ENCODE assay signal across 15 mouse cellular contexts in genomic region chr15:79414513-79414912, GRCm38 (mm10). TPM values are rescaled to one million over a fixed set of nuclear protein-coding genes. Genes with fewer than 3 reads are reported as not detected.
DNase-seq lines count a peak whose midpoint lies in the region; ATAC-seq and TF ChIP-seq lines count a peak whose summit lies in the region.
"Had no signal": no experiment of that assay in that cellular context is flagged by ENCODE, and none has a peak within 500 bp of the region (broad histone marks: within the 10 kb centered on the region; RNA-seq: fewer than 3 reads in every experiment).

No protein-coding gene starts in this region.

- peak; percentile 28 for DNase-seq in liver, adult 2 months (ENCODE audit: extremely low read depth, low read depth, low spot score)
- DNase-seq in liver, result no peak
- DNase-seq in CD4-positive helper T cell, adult 2 months (ENCODE audit: low read depth, low spot score), result peak; percentile 39
- DNase-seq in monocyte, adult 2 months (ENCODE audit: low read depth in 1 of 2, low spot score in 2 of 2), result peak; percentile 66 to 76
- DNase-seq in left cerebral cortex, postnatal 4 days, result no peak
- DNase-seq in left cerebral cortex, postnatal 14 days (ENCODE audit: low spot score in 2 of 2), result no peak
- DNase-seq in forebrain, embryonic 10.5 days (ENCODE audit: extremely low spot score, low spot score), result no peak
- DNase-seq: adrenal gland, postnatal 25 days; heart, postnatal 36 days had no signal

- peak; percentile 91 for ATAC-seq in granulocyte monocyte progenitor cell, adult 5-6 weeks (replicated peaks; ENCODE audit: poor library complexity, severe bottlenecking)
- ATAC-seq: midbrain, embryonic 15.5 days had no signal

- no peaks in the 10 kb centered on the region for H3K36me3 ChIP-seq in liver, adult 2 months (ENCODE audit: control insufficient read depth, insufficient read depth, low read length)
- H3K36me3 ChIP-seq in forebrain, embryonic 10.5 days (replicated peaks), result peaks cover 37% of the 10 kb centered on the region
- H3K36me3 ChIP-seq: G1E had no signal

- H3K27ac ChIP-seq in liver, adult 2 months (replicated peaks; ENCODE audit: insufficient read depth, low read depth, low read length), result no peak overlapping the region
- H3K27ac ChIP-seq in forebrain, embryonic 10.5 days, result no peak overlapping the region
- H3K27ac ChIP-seq: kidney, embryonic 15.5 days; limb, embryonic 13.5 days; midbrain, embryonic 15.5 days; stomach, embryonic 15.5 days had no signal

- TF ChIP-seq CTCF in liver, adult 2 months (IDR thresholded peaks at IDR 0.05; ENCODE audit: low read depth, low read length), result no peak

- 40% methylated on average over 4 of the region's 4 CpGs for whole genome bisulfite sequencing in liver, adult 2 months
- WGBS in forebrain, embryonic 10.5 days, result 72% methylated on average over 4 of the region's 4 CpGs

- H3K9me3 ChIP-seq in forebrain, embryonic 10.5 days, result no peaks in the 10 kb centered on the region
- H3K9me3 ChIP-seq: G1E; kidney, embryonic 15.5 days; limb, embryonic 13.5 days; midbrain, embryonic 15.5 days; stomach, embryonic 15.5 days had no signal

- intact Hi-C loops in left cerebral cortex, postnatal 4 days (cut with DNase I), result no loop called here
- intact Hi-C loops in left cerebral cortex, postnatal 14 days (cut with DNase I), result no loop called here

- H3K27me3 ChIP-seq in liver, adult 2 months (ENCODE audit: control insufficient read depth, insufficient read depth, low read length), result no peaks in the 10 kb centered on the region
- H3K27me3 ChIP-seq in forebrain, embryonic 10.5 days (ENCODE audit: poor library complexity, severe bottlenecking), result no peaks in the 10 kb centered on the region
- H3K27me3 ChIP-seq: kidney, embryonic 15.5 days; limb, embryonic 13.5 days; midbrain, embryonic 15.5 days; stomach, embryonic 15.5 days had no signal

- no peaks in the 10 kb centered on the region for H3K79me2 ChIP-seq in liver, adult 2 months (ENCODE audit: control insufficient read depth, insufficient read depth, low read length)

- no peak for TF ChIP-seq POLR2A in liver, adult 2 months (IDR thresholded peaks at IDR 0.05; ENCODE audit: extremely low read depth, insufficient read depth, low read length)

- H3K9ac ChIP-seq in liver, adult 2 months (ENCODE audit: low read depth, low read length), result no peak overlapping the region
- H3K9ac ChIP-seq: kidney, embryonic 15.5 days; limb, embryonic 13.5 days; midbrain, embryonic 15.5 days; stomach, embryonic 15.5 days had no signal

- peaks cover 5% of the 10 kb centered on the region; the same call in 1 of the 2 replicates for H3K4me1 ChIP-seq in liver, adult 2 months (ENCODE audit: control insufficient read depth, insufficient read depth, low read length)
- peaks cover 8% of the 10 kb centered on the region; the same call in 1 of the 2 replicates for H3K4me1 ChIP-seq in forebrain, embryonic 10.5 days
- H3K4me1 ChIP-seq: kidney, embryonic 15.5 days; midbrain, embryonic 15.5 days; stomach, embryonic 15.5 days had no signal

- no peak overlapping the region for H3K4me3 ChIP-seq in liver, adult 2 months (ENCODE audit: insufficient read depth, low read depth, low read length)
- H3K4me3 ChIP-seq in forebrain, embryonic 10.5 days, result no peak overlapping the region
- H3K4me3 ChIP-seq: kidney, embryonic 15.5 days; limb, embryonic 13.5 days; midbrain, embryonic 15.5 days; stomach, embryonic 15.5 days had no signal

RNA-seq across cellular contexts. Expression of gene Tmem184b, which starts 11.1 kb away (rescaled TPM):
- total RNA-seq in liver, adult 2 months (2014; rRNA removed), result 6.0 and 10.1 TPM in 2 replicates
- 46.8 and 48.7 TPM in 2 replicates for polyA plus RNA-seq in liver, adult 2 months (2012; rRNA removed)
- total RNA-seq in granulocyte monocyte progenitor cell, adult 5-6 weeks (2014; fragmentation: Nextera tagmentation), result 19.7 and 30.2 TPM in 2 replicates
- 2.6 and 6.4 TPM in 2 replicates for total RNA-seq in granulocyte monocyte progenitor cell, adult 5-6 weeks (2017)
- 10 to 100 TPM; 49.6 to 53.4 TPM for total RNA-seq in left cerebral cortex, postnatal 4 days (2021)
- total RNA-seq in left cerebral cortex, postnatal 14 days (2021), result 10 to 100 TPM; 56.2 to 56.8 TPM
- 50.0 and 56.1 TPM in 2 replicates for polyA plus RNA-seq in forebrain, embryonic 10.5 days (2016; fragmentation: Nextera tagmentation; extraction: Ambion mirVana)

RNA-seq across cellular contexts. Expression of gene Csnk1e, which starts 40.9 kb away (rescaled TPM):
- total RNA-seq in liver, adult 2 months (2014; rRNA removed), result 4.3 and 6.8 TPM in 2 replicates
- polyA plus RNA-seq in liver, adult 2 months (2012; rRNA removed), result 4.7 and 6.6 TPM in 2 replicates
- total RNA-seq in granulocyte monocyte progenitor cell, adult 5-6 weeks (2014; fragmentation: Nextera tagmentation), result 63.6 and 79.1 TPM in 2 replicates
- 31.3 and 31.6 TPM in 2 replicates for total RNA-seq in granulocyte monocyte progenitor cell, adult 5-6 weeks (2017)
- 100 to 1,000 TPM; 285 to 296 TPM for total RNA-seq in left cerebral cortex, postnatal 4 days (2021)
- 100 to 1,000 TPM; 142 to 166 TPM for total RNA-seq in left cerebral cortex, postnatal 14 days (2021)
- polyA plus RNA-seq in forebrain, embryonic 10.5 days (2016; fragmentation: Nextera tagmentation; extraction: Ambion mirVana), result 117 and 123 TPM in 2 replicates
- polyA plus RNA-seq: G1E had no signal

Comparison
In these comparisons a context has a peak if more than half of its experiments do, and no peak if none do; other contexts are left out.
1. DNase-seq: peak in liver, adult 2 months (single experiment), CD4-positive helper T cell, adult 2 months (single experiment) and monocyte, adult 2 months (2 of 2); none in liver (single experiment), left cerebral cortex, postnatal 4 days (single experiment), left cerebral cortex, postnatal 14 days (0 of 2) and forebrain, embryonic 10.5 days (single experiment).